Mouse (Mus musculus) stomach, postnatal 0 days (tissue): ENCODE measurements around the gene 6820408C15Rik.

Experiments
- CTCF ChIP-seq: IDR thresholded peaks from 2 replicates; pipeline ENCODE4 v1.5.1; 2016; ENCODE audit warnings: antibody characterized with exemption, low read depth, mild to moderate bottlenecking, moderate library complexity
- EP300 ChIP-seq: optimal IDR thresholded peaks from 2 replicates; pipeline ENCODE3; 2016; ENCODE audit warnings: antibody characterized with exemption

- TF ChIP-seq CTCF (no peak), EP300 (no peak)
Observed at GRCm38 (mm10) chr2:152372104-152372503, 43.3 kb upstream of the 6820408C15Rik start.
